Mouse (Mus musculus) frontal cortex, postnatal 36 days (tissue): ENCODE results near the gene Gm11034.

ENCODE experiments used
- DNase-seq, 2 experiments: peaks; one replicate each; pipeline ENCODE4 v3.0.0; 2022; ENCODE audit warnings: low spot score in 2 of 2

The Gm11034 gene

GRCm38 (mm10) chr8:72211846-72212245 is 1.6 kb downstream of the Gm11034 start:
- no peak for DNase-seq

GRCm38 (mm10) chr8:72210710-72211109 is 2.7 kb downstream of the Gm11034 start:
- DNase-seq, result no peak

- no peak for DNase-seq
Observed at GRCm38 (mm10) chr8:72210222-72210621, 3.2 kb downstream of the Gm11034 start.

GRCm38 (mm10) chr8:72208582-72208981 is 4.9 kb downstream of the Gm11034 start:
- no peak for DNase-seq

GRCm38 (mm10) chr8:72197997-72198396 is 15.4 kb downstream of the Gm11034 start:
- DNase-seq, result no peak

- DNase-seq, result no peak
Observed at GRCm38 (mm10) chr8:72192065-72192464, 21.4 kb downstream of the Gm11034 start.

GRCm38 (mm10) chr8:72190215-72190539 is 23.3 kb downstream of the Gm11034 start:
- no peak for DNase-seq

- no peak for DNase-seq
Observed at GRCm38 (mm10) chr8:72189417-72190214, 23.8 kb downstream of the Gm11034 start, which contains the start of gene Hsh2d. Hsh2d (plus strand) TSS chr8:72189638.

GRCm38 (mm10) chr8:72187793-72188331 is 25.6 kb downstream of the Gm11034 start:
- DNase-seq, result no peak

- DNase-seq, result no peak
Observed at GRCm38 (mm10) chr8:72183554-72184202, 29.8 kb downstream of the Gm11034 start.

- peak; percentile 72 to 78 for DNase-seq
Observed at GRCm38 (mm10) chr8:72177346-72177925, 36.0 kb downstream of the Gm11034 start.

GRCm38 (mm10) chr8:72169681-72170249 is 43.7 kb downstream of the Gm11034 start:
- no peak for DNase-seq

GRCm38 (mm10) chr8:72169098-72169668 is 44.3 kb downstream of the Gm11034 start:
- no peak for DNase-seq
